Mouse (Mus musculus) embryo, embryonic 11.5 days (tissue): ENCODE measurements around the gene Pum3.

Experiments
- DNase-seq: peaks from one replicate; pipeline ENCODE4 v3.0.0-alpha.2; 2012; ENCODE audit warnings: low read depth, low spot score

The Pum3 gene

DNA sequence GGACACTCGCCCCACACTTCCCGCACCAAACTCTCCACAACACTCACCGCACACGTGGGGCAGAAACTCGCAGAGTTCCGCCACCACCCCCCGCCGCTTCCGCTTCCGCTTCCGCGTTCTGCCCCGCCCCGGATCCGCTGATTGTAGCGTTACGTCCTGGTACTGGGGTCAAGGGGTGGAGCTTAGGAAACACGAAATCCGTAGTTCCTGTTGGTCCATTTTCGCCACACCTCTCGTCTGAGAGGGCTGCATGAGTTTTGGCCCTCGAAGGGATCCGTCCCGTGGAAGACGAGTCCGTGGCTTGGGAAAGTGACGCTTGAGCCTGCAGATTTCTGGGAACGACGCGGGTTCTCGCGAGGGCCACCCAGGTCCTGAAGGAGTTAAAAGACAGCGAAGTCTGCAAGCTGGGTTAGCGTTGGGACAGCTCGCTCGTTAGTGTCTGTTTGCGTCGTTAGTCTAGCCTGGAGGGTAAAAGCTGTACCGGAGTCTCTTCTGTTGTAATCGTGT, at the start of gene Pum3:
Gene Pum3 (minus strand): TSS at position 81 of the 507 bp plus-strand sequence.
- DNase-seq = peak; percentile 96

DNA sequence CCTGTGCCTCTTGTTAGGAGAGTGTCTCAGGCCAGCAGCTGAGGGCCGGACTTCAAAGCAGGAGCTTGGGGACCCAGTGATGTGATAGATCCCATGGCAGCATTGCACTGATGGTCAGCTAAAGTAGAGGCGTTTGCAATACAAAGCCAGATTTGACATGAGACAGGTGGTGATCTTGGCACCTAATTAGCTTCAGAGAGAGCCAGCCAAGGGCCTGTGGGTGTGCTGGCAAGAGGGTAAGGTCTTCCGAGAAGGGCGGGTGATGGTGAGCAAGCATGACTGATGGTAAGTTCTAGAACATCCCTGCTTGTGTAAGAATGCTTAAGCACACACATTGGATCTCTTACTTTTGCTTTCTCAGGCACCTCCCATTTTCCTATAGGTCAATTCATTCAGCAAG, 37.1 kb upstream of the Pum3 start:
- DNase-seq = no peak

DNA sequence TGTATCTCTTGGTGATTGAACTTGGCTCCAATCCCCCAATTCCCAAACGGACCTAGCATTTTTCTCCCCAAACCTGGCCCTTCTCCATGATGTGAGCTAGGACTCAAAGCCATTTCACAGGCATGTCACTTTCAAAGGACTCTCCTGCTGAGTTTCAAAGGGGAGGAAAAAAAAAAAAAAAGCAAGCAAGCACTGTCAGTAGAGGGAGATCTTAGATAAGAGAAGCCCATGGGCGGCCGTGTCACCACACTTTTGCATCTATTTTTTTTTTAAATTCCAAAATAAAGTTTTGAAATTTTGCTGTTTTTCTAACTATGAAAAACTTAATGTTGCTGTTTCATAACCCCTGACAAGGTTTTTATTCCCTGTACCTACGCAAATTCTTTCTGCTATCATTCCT, 33.0 kb upstream of the Pum3 start:
- DNase-seq = no peak

DNA sequence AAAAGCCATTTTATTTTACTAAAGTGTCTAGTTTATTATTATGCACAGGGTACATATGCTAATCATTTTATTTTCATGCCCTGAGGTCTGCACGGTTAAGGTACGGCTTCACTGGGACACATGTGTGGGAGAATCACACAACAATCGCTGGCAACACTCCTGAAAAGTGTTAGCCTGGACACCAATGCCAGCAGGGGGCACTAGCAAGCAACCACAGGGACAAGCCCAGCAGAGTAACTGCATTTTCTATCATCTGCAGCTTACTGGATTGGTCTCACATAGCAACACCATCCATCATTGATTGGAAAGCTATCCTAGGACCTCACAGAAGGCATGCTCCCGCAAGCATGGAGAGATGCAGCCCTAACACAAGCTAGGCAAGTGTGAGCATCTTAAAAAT, 20.8 kb upstream of the Pum3 start:
- DNase-seq = peak; percentile 62

DNA sequence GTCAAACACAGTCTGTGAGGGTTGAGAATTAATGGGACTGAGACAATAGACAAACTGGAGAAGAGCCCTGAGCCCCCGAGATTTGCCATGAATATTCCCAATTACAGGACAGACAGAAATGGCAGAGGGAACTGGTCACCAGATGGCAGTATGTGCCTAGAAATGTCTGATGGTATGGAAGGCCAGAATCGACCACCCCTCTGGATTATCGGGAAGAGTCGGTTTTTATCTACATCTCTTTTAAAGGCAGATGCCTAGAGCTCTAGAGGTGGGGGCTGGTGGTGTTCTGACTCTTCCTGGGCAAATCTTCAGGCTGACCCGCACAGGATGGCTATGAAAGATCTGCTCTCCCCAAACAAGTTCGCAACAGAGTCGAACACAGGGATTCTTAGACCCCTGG, 17.9 kb upstream of the Pum3 start:
- no peak for DNase-seq

DNA sequence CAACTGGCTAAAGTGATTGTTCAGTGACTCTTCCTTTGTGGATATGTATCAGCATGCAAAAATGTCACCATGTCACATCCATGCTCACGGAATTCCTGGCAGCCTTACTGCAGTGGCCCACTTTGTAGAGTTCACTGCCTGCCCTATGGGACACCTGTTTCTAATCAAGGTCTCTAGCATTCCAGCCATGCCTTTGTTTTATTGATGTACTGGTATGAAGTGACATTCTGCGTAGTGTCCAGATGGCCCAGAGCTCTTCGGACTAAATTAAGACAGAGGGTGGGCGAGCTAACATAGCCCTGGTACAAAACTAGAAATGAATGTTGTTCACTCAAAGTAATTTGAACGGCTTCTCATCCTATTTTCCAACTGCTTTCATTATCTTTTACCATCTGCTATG, 11.5 kb upstream of the Pum3 start:
- no peak for DNase-seq

DNA sequence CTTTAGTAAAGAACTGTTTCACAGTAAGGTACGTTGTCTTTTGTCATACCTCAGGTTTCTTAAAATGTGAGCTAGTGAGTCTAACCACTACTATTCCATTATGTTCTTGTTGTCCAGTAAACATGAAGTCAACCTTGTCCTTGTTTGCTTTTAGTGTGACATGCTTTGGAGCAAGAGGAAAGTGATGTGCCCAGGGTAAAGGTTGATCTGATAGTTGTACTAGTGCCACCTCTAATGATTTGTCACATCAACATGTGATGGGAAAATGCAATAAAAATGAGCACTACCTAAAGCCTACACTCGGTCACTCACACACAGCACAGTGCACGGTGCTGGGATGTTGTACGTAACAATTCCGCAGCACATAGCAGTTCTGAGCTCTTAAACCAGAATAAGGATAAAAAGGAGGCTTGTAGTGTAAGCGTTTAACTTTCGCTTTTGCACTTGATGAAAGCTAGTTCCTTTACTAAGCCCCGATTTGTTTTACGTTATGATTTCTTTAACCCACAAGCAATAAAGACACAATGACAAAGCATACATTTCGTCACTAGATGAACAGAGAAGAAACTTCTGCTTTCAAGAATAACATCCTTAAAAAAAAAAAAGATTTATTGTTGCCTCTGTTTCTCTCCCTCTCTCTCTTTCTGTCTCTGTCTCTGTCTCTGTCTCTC, 8.5 kb upstream of the Pum3 start:
- DNase-seq = no peak

DNA sequence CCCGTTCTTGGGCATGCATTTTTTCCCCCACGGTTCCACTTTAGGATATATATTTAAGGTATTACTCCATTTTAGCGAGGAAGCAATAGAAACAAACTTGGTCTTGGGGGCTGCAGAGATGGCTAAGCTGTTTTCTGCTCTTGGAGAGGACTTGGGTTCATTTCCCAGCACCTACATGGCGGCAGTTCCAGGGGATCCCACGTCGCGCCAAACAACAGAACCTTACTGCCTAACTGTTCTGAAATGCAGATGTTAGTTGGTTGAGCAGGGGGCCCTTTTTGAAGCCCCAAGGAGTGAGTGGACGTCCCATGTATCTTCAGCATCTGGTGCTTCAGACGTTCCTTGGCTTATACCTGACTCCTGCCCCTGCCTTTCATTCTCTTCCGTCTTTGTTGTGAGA, 781 bp upstream of the Pum3 start:
- DNase-seq = no peak

DNA sequence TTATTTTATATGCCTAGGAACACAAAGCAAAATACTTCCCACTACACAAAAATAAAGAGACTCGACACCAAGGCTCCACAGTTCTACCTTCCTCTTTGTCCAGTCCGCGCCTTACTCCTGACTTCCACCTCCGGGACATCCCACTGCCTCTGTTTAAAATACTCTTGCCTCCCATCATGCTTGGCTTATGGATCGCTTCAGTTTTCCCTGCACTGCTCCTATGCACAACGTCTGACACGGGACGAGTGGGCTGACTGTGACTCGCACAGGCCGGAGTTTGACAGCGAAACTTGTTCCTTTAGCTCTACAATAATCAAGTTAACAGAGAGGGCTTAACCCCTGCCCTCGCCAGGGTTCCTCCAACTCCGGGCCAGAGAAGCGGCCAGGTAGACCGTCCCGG, 344 bp downstream of the Pum3 start:
- no peak for DNase-seq

DNA sequence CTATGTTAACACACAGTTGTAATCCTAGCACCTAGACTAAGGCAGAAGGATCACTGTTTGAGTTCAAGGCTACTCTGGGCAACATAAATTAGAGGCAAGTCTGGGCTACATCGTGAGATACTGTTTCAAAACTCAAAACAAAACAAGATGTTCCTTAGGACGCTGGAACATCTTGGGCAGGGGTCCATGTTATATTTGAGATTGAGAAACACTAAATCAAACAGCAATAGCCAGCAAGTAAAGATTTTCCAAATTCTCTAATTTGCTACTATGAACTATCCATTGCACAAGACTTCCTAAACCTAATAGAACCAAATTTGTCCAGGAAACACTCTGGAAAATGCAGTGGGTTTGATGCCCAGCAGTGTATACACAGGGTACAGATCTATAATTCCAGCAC, 1.8 kb downstream of the Pum3 start:
- no peak for DNase-seq

DNA sequence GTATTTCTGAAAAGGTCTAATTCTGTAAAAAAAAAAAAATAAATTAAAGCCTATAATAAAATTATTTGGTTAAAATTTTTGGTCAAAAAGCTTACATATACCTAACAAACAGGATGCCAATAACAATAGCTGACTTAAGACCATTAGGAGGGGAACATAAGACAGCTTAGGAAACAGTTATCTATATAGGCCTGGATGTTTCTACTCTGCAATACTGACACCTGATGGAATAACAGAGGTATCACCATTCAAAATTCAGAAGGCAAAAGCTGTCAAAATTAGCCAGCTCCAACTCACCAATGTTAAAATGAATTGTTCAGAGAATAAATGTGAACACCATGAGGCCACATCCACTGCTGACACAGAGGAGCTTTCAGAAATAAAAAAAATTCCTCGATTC, 3.2 kb downstream of the Pum3 start:
- no peak for DNase-seq

DNA sequence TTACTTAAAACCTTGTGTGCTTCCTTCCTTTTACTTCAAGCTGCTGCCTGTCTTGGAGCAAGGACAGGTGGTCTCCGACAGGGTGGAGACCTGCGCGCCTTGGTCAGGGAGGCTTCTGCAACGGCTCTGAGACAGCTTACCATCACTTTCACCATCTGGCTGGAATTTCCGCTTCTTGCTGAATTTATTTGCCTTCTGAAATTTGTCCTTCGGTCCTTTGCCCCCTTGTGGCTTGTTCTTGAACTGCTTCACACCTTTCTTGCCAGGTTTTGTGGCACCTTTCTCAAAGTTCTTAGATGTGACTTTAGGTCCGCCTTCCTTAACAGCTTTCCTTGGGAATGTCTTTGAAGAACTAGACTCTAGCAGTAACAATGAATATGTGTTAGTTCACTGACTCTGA, 4.0 kb downstream of the Pum3 start:
- no peak for DNase-seq

DNA sequence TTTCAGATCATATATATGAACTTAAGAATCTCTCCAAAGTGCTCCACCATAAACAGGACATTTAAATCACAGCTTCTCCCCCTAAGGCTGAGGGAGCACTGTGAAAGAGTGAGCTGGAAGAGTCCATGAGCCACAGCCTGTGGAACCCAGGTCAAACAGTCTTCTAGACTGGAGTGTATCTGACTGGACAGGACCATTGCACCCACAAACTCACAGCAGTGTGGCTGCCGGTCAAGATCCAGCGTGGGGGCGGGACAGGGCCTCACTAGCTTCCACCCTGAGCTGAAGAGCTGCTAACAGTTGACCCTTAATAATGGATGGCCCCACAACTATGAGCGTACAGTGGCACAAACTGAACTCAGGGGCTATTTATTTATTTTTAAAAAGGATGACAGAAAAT, 12.2 kb downstream of the Pum3 start:
- no peak for DNase-seq

DNA sequence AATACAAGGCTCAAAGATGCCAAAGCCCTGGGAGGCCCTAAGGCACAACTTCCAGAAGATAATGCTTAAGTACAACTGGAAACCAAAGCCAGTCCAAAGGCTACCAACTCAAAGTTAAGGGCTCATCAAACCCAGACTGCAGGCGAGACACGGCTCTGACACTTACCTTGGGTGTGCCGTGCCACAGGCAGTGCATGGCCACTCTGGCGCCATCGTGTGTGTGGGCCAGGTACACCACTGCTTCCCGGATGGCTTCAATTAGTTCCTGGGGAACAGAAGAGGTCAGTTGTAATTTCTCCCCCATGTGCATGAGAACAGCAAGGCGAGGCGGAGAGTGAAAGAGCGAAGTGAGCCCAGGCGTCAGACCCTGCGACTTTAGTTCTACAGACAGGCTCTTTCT, 13.1 kb downstream of the Pum3 start:
- no peak for DNase-seq

DNA sequence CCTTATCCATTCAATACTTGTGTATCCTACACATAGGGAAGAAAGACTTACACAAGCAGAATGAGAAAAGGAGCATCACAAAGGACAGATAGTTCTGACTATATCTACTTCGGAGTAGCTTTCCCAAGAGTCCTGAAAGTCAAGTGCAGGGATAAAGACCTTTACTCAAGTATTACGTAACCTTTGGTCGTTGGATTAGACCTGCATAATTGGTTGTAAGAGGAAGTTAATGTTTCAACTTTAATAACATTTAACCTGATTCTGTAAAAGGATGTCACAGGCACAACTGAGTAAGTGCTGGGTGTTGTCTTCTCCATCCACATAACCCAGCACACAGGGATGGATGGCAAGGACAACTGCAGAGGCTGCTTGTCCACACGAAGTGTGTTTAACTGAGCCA, 18.3 kb downstream of the Pum3 start:
- no peak for DNase-seq

DNA sequence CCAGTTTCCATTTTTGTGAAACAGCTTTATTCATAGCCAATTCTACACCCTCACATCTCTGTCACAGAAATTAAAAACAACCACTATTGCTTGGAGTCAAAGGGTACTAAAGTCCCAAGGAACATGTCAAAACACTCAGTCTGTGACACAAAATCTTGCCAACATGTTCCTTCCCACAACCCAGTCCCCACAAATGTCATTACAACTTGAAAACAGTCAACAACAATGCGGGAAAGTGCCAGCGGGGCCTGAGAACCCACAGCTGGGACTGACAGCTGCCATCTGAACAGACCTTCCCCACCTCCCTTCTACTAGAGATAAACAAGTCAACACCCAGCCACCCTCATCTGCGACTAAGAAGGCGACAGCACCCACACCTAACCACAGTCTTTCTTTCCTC, 18.9 kb downstream of the Pum3 start:
- DNase-seq = no peak

DNA sequence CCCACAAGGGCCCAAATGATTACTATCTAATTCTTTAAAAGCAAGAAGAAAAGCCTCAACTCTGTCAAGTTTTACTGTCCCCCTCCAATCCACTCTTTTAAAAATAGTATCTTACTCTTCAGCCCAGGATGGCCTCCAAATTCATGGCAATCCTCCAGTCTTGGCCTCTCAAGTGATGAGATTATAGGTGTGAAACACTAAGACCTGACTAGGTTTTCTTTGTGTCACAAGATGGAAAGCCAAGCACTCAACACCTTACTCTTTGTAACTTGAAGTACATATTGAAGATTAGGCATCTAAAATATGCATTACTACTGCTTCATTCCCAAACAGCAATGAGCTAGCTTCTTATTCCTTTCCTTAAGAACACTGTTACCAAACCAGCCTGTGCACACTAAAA, 19.8 kb downstream of the Pum3 start:
- no peak for DNase-seq

DNA sequence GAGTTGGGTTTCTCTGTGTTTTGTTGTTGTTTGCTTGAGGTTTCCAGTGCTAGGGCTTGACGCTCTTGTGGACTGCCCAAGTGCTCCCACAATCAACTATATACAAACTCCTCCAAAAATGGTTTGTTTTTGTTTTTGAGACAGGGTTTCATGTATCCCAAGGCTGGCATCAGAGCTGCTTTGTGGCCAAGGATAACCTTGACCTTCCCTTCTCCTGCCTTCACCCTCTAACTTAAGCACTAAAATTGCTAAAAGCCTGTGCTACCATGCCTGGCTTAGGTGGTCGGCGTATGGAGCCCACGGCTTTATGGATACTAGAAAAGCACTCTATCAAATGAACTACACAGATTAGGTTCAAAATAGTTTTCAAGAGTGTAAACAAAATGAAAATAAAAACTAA, 20.4 kb downstream of the Pum3 start:
- DNase-seq = no peak

DNA sequence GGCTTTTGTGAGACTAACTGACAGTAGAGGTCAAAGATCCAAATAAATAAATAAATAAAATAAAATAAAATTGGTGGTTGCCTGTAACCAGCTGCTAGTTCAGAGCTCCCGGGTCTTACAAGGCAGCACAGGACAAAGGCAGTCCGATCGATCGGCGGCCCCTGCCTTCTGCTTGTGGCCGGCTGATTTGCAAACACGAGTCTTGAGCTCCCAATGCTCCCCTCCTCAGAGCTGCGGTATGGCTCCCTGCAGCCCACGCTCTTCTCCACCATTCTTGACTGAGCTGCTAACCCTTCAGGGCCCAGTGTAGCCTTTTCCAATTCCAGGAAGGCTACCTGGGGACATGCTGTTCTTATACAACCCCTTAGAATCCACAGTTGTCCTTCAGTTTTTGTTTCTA, 31.8 kb downstream of the Pum3 start:
- DNase-seq = no peak

DNA sequence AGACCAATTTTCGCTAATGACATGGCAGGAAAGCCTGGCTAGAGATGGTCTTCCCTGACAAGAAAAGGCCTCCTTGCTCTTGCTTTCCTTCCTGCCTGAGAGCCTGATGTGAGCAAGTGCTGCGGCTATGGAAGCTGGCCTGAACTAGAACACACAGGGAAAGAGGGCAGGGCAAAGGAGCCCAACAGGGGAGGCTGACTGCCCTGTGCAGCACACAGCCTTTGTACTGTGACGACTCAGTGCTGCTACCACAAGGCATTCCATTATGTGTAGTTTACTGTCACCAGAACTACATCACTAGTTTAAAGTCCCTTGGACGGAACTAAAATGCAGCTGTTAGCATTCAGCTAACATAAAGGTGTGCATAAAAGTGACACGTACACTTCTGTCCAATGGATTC, 32.4 kb downstream of the Pum3 start:
- no peak for DNase-seq

DNA sequence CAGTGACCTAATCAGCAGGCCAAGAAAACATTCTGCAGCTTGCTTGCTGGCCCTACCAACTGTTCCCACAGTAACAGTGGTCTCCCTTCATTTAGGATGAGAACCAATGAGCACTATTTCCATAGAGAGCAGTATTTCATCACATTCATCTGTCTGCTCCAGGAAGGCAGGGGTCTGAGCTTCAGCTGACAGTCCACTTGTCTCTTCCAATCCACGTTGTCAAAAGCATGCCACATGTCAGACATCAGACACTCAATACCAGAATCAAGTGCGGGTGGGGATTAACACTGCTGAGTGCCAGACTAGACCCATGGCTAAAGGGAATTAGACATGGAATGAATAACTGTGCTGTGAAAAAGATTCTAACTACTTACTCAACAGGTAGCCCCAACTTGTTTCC, 32.9 kb downstream of the Pum3 start:
- no peak for DNase-seq

DNA sequence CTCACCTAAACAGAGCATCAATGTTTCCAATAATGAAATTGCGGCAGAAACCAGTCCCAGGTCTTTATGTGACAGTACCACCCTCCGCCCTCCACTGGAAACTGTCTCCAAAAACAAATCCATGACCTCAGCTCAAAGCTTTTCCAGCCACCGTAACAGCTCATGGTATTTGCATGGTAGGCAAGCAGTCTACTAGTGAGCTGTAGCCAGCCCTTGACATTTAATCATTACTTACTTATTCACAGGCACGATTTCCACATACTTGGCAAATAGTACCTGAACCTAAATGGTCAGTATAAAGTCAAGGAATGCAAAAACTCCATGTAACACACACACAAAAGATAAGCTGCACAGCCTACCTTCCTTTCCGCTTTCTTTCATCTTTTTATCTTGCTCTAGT, 33.7 kb downstream of the Pum3 start:
- DNase-seq = no peak

DNA sequence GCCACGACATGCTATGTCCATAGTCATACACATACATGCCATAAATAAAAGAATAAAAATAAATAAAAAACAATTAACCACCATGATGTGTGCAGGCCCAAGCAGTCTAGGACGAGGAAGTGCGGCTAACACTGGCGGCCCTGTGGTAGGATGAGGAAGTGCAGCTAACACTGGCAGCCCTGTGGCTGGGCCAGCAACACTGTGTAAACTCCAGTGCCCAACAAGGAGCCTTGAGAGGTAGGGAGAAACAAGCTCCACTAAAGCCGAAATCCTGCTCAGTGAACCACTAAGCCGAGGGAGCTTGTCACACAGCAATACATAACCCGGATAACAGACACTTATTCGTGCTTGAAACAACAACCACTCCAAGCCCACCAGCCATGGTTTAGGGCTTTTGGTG, 34.1 kb downstream of the Pum3 start:
- no peak for DNase-seq

DNA sequence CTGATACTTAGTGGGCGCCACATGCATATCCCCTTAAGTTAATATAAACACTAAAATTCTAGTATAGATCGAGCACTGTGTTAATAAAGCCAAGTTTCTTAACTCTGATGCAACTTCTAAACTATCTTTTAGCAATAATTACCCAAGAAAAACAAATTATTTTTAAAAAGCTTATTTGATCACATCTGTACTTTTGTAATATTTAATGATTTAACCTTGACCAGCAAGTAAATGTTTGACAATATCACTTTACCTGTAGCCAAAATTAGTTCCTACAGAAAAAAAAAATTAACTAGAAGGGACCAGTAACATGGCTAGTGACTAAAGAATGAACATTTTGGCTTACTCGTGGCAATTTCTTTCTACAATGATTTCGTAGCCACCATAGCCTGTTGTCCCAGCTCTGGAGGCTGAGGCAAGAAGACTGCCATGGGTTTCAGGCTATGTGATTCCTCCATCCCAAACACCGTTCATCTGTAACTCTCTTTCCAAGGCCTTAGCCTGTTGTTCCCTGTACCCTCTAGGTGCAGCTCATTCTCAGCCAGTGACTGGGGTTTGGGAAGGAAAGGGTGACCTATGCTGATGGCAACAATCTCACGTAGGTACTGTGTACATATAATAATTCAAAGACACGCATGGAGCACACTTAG, 35.2 kb downstream of the Pum3 start:
- DNase-seq = no peak
